Mouse (Mus musculus): ENCODE results near the gene Ddx51.

- TF ChIP-seq CTCF (IDR thresholded peaks at IDR 0.05; ENCODE audit: low read depth) (no peak), EP300 (optimal IDR thresholded peaks at IDR 0.05) (no peak)
These were observed 10.8 kb downstream of the Ddx51 start for GRCm38 (mm10) chr5:110664041-110664440.

Data from stomach, postnatal 0 days (tissue).